Mouse (Mus musculus) hindbrain, embryonic 13.5 days (tissue): ENCODE data around the gene B130006D01Rik. TPM values are rescaled to one million over a fixed set of nuclear protein-coding genes. Genes with fewer than 3 reads are reported as not detected.

ENCODE experiments used
- ATAC-seq: fragments of 200-750 bp; cut with Nextera tagmentation; 2 replicates; pipeline ENCODE4 v1.8.0; 2017; ENCODE audit warnings: moderate TSS enrichment; ENCODE audit not compliant: low FRiP score
- H3K27ac ChIP-seq: fragments of 300-500 bp; sonication (generic); 2 replicates; pipeline ENCODE4 v1.5.1; 2015; ENCODE audit warnings: inconsistent platforms, mild to moderate bottlenecking, moderate library complexity
- H3K27me3 ChIP-seq: fragments of 300-500 bp; sonication (generic); 2 replicates; pipeline ENCODE4 v1.6.1; 2015; ENCODE audit warnings: mild to moderate bottlenecking, inconsistent platforms
- H3K36me3 ChIP-seq: fragments of 300-500 bp; sonication (generic); 2 replicates; pipeline ENCODE4 v1.6.1; 2015; ENCODE audit warnings: mild to moderate bottlenecking, inconsistent platforms
- H3K4me1 ChIP-seq: fragments of 300-500 bp; sonication (generic); replicated peaks from 2 replicates; pipeline ENCODE4 v1.6.1; 2015; ENCODE audit warnings: inconsistent platforms
- H3K4me2 ChIP-seq: fragments of 300-500 bp; sonication (generic); 2 replicates; pipeline ENCODE4 v1.6.1; 2015; ENCODE audit warnings: inconsistent platforms, mild to moderate bottlenecking, moderate library complexity
- H3K4me3 ChIP-seq: fragments of 300-500 bp; sonication (generic); 2 replicates; pipeline ENCODE4 v1.5.1; 2015; ENCODE audit warnings: mild to moderate bottlenecking, inconsistent platforms
- H3K9ac ChIP-seq: fragments of 300-500 bp; sonication (generic); 2 replicates; pipeline ENCODE4 v1.6.1; 2015; ENCODE audit warnings: mild to moderate bottlenecking, inconsistent platforms
- H3K9me3 ChIP-seq: fragments of 300-500 bp; sonication (generic); 2 replicates; pipeline ENCODE4 v1.6.1; 2016; ENCODE audit warnings: inconsistent platforms
- WGBS: fragments of 180-500 bp; shearing (Covaris S2); methylation state at CpG from one replicate; pipeline ENCODE4 v1.1.7; 2015; 5-methylcytosine and 5-hydroxymethylcytosine counted together
- polyA plus RNA-seq: library from polyadenylated mRNA; unstranded; fragments of >200 nt; fragmentation: Nextera tagmentation; extraction: Ambion mirVana; gene quantifications from 2 replicates; pipeline ENCODE4 v1.2.1, GENCODE M21; 2015

Gene B130006D01Rik
- polyA plus RNA-seq, 1 experiment from 2014 or later = 1.6 TPM

DNA sequence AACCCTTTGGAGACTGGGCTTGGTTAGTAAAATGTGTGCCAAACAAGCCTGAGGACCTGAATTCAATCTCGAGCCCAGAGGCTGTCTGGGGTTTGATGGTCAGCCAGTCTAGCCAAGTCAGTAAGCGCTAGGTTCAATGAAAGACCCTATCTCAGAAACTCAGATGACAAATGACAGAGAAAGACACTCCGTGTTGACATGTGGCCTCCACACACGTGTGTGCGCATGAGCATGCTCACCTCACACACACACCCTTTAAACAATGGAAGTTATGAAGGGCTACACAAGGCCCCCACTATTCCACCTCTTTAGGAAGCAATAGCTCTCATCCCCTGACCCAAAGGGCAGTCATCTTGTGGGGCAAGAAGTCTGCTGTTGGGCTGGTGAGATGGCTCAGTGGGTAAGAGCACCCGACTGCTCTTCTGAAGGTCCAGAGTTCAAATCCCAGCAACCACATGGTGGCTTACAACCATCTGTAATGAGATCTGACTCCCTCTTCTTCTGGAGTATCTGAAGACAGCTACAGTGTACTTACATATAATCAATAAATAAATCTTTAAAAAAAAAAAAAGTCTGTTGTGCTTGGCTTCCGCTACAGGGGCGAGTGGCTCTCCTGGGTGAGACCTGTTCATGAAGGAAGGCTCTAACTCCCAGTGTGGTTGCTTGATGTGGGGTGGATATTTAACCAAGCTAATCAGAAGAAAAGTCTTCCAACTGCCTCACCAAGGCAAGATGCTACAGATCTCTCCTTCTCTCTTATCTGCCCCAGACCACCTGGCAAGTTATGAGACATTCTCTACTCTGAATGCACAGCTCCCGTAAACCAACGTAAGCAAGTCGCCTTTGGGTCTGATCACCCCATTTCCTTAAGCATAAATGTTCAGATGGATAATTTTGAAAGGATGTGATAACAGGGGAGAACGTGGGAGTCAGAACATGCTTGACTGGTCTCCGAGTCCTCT is 22.3 kb upstream of the B130006D01Rik start:
- Histone ChIP-seq H3K27me3 (no peaks in the 10 kb centered on the region), H3K9me3 (no peaks in the 10 kb centered on the region), H3K27ac (no peak overlapping the region), H3K36me3 (no peaks in the 10 kb centered on the region), H3K4me3 (no peak overlapping the region), H3K9ac (no peak overlapping the region), H3K4me2 (no peak overlapping the region), H3K4me1 (no peaks in the 10 kb centered on the region)
- WGBS = 95% methylated on average over 13 of the region's 13 CpGs
- no peak for ATAC-seq

GRCm38 (mm10) chr11:95704032-95704969 is 19.1 kb upstream of the B130006D01Rik start:
- Histone ChIP-seq H3K27me3 (no peaks in the 10 kb centered on the region), H3K9ac (no peak overlapping the region), H3K36me3 (no peaks in the 10 kb centered on the region), H3K4me2 (no peak overlapping the region), H3K9me3 (no peaks in the 10 kb centered on the region), H3K4me1 (no peaks in the 10 kb centered on the region), H3K4me3 (no peak overlapping the region), H3K27ac (no peak overlapping the region)
- WGBS = 92% methylated on average over 12 of the region's 12 CpGs
- no peak for ATAC-seq

DNA sequence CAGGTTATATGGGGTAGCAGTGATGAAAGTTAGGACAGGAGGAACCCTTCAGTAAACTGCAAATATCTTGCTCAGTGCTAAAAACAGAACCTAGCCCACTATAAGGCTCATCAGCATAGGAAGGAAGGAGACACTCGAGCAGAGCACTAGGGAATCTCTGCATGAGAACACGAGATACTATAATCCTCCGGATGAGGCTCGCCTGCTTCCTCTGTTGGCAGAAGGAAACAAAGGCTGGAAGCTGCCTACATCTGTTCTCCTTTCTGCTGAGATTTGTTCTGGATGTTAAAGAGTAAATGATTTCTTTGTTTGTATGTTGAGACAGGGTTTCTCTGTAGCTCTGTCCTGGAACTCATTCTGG is 18.4 kb upstream of the B130006D01Rik start:
- Histone ChIP-seq H3K9me3 (no peaks in the 10 kb centered on the region), H3K4me2 (no peak overlapping the region), H3K27ac (no peak overlapping the region), H3K4me3 (no peak overlapping the region), H3K36me3 (no peaks in the 10 kb centered on the region), H3K9ac (no peak overlapping the region), H3K27me3 (no peaks in the 10 kb centered on the region), H3K4me1 (no peaks in the 10 kb centered on the region)
- ATAC-seq = no peak
- WGBS = 63% methylated on average over 4 of the region's 4 CpGs

- H3K4me2 ChIP-seq = no peak overlapping the region
- no peak overlapping the region for H3K9ac ChIP-seq
- WGBS = 95% methylated on average over 6 of the region's 6 CpGs
- no peaks in the 10 kb centered on the region for H3K36me3 ChIP-seq
- no peak overlapping the region for H3K4me3 ChIP-seq
- no peak overlapping the region for H3K27ac ChIP-seq
- H3K9me3 ChIP-seq = no peaks in the 10 kb centered on the region
- no peak for ATAC-seq
- H3K4me1 ChIP-seq = peaks cover 8% of the 10 kb centered on the region
- no peaks in the 10 kb centered on the region for H3K27me3 ChIP-seq
Measured at GRCm38 (mm10) chr11:95709534-95710040, 13.8 kb upstream of the B130006D01Rik start.

DNA sequence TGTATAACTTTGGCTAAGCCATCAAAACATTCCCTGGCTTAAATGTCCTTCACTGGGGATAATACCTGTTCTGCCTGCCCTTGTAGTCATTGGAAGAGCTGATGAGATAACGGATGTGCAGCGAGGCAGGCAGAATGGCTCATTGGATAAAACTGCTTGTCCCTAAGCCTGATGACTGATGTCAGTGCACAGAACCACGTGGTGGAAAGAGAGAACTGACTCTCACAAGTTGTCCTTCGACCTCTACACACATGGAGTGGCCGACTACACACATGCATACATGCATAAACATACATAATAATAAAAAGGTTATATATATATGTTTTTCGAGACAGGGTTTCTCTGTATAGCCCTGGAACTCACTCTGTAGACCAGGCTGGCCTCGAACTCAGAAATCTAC is 12.9 kb upstream of the B130006D01Rik start:
- Histone ChIP-seq H3K4me2 (no peak overlapping the region), H3K27me3 (no peaks in the 10 kb centered on the region), H3K4me1 (peaks cover 17% of the 10 kb centered on the region), H3K36me3 (no peaks in the 10 kb centered on the region), H3K9ac (no peak overlapping the region), H3K27ac (no peak overlapping the region), H3K4me3 (no peak overlapping the region), H3K9me3 (no peaks in the 10 kb centered on the region)
- WGBS = 82% methylated on average over 7 of the region's 7 CpGs
- no peak for ATAC-seq

GRCm38 (mm10) chr11:95712085-95712562 is 11.3 kb upstream of the B130006D01Rik start:
- no peaks in the 10 kb centered on the region for H3K36me3 ChIP-seq
- H3K27ac ChIP-seq = peak overlapping the region; percentile 99
- H3K4me1 ChIP-seq = peaks cover 26% of the 10 kb centered on the region
- H3K27me3 ChIP-seq = no peaks in the 10 kb centered on the region
- WGBS = 21% methylated on average over 12 of the region's 12 CpGs
- H3K4me2 ChIP-seq = peak overlapping the region; percentile 77
- H3K9ac ChIP-seq = peak overlapping the region; percentile 98
- H3K9me3 ChIP-seq = no peaks in the 10 kb centered on the region
- ATAC-seq = peak; percentile 19
- H3K4me3 ChIP-seq = peak overlapping the region; percentile 95

- peaks cover 26% of the 10 kb centered on the region for H3K4me1 ChIP-seq
- H3K27me3 ChIP-seq = no peaks in the 10 kb centered on the region
- 1% methylated on average over 23 of the region's 103 CpGs for WGBS
- peak within 1 kb of the TSS; percentile 98 for H3K9ac ChIP-seq
- no peaks in the 10 kb centered on the region for H3K36me3 ChIP-seq
- peak within 1 kb of the TSS; percentile 99 for H3K27ac ChIP-seq
- peak within 1 kb of the TSS; percentile 77 for H3K4me2 ChIP-seq
- no peaks in the 10 kb centered on the region for H3K9me3 ChIP-seq
- ATAC-seq = peak; percentile 91
- H3K4me3 ChIP-seq = peak within 1 kb of the TSS; percentile 95
Measured at GRCm38 (mm10) chr11:95712563-95713224, 10.7 kb upstream of the B130006D01Rik start, which contains the start of gene Zfp652. Zfp652 (plus strand) TSS chr11:95712673.

DNA sequence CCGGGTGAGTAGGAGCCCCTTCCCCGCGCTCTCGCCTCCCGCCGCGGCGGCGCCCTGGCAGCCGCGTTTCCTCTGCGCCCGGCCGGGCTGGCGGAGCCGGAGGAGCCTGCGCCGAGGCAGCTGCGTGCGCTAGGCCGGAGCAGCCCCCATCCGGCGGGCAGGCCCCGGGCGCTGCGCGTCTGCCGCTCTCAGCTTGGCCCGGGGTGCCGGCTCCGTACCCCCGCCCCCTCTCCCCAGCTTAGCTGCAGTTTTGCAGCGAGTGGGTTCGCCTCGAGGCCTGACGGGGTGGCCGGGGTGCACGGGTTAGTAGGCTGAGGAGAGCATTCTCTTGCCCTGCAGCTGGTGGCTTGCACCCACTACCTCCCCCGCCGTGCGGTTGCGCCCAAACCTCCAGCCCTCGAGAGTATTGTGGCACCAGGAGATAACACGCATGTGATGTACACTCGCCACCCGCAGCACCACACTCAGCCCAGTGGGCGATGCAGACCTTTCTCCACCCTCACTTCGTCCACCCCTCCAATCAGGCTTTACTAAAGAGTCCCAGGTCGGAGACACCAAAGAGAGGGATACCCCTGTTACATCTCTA is 10.1 kb upstream of the B130006D01Rik start:
- H3K9me3 ChIP-seq = no peaks in the 10 kb centered on the region
- peak overlapping the region; percentile 99 for H3K27ac ChIP-seq
- ATAC-seq = peak; percentile 74
- peak overlapping the region; percentile 98 for H3K9ac ChIP-seq
- H3K4me2 ChIP-seq = peak overlapping the region; percentile 77
- WGBS = 0% methylated on average over 43 of the region's 49 CpGs
- H3K4me1 ChIP-seq = peaks cover 26% of the 10 kb centered on the region
- H3K4me3 ChIP-seq = peak overlapping the region; percentile 95
- H3K27me3 ChIP-seq = no peaks in the 10 kb centered on the region
- no peaks in the 10 kb centered on the region for H3K36me3 ChIP-seq

GRCm38 (mm10) chr11:95713811-95714241 is 9.6 kb upstream of the B130006D01Rik start:
- 0% methylated on average over 13 of the region's 13 CpGs for WGBS
- H3K27me3 ChIP-seq = no peaks in the 10 kb centered on the region
- H3K9ac ChIP-seq = peak overlapping the region; percentile 98
- no peaks in the 10 kb centered on the region for H3K36me3 ChIP-seq
- peaks cover 26% of the 10 kb centered on the region for H3K4me1 ChIP-seq
- no peak for ATAC-seq
- H3K27ac ChIP-seq = peak overlapping the region; percentile 99
- peak overlapping the region; percentile 95 for H3K4me3 ChIP-seq
- H3K4me2 ChIP-seq = peak overlapping the region; percentile 77
- H3K9me3 ChIP-seq = no peaks in the 10 kb centered on the region

DNA sequence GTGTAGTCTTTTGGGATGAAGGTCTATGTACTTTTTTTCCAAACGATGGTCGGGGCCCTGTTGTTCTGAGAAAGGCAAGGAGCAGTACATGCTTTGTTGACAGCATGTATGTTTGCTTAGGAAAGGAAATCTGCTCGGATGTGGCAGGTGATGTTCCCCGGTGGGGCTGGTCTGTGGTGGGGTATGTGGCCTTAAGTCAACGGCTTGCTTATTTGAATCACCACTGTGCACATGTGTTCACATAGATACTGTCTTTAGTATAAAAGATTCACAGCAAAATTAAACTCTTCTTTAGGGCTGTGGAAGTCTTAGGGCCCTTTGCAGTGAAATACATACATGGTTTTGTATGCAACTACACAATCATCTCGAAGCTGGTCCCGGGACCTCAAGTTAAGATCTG is 9.0 kb upstream of the B130006D01Rik start:
- H3K4me3 ChIP-seq = peak overlapping the region; percentile 95
- WGBS = 38% methylated on average over 7 of the region's 7 CpGs
- no peak for ATAC-seq

DNA sequence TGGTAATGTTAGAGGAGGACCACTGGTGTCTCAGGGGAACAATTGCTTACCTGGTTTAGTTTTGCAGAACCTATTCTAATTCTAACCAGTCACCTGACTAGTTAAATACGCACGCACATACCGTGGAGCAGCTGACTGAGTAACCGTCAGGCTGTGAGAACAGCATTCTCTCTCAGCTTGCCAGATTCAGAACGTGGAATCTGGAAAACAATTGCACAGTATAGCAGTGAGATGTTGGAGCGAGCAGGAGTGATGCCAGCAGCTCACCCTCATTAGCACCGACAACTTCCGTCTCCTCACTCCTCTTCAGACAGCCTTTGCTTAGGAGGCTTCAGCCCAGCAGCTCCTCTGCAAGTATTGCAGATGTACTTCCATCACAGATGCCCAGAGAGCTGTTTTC is 7.3 kb upstream of the B130006D01Rik start:
- 70% methylated on average over 8 of the region's 8 CpGs for WGBS
- H3K27me3 ChIP-seq = no peaks in the 10 kb centered on the region
- H3K4me3 ChIP-seq = no peak overlapping the region
- H3K27ac ChIP-seq = no peak overlapping the region
- peaks cover 26% of the 10 kb centered on the region for H3K4me1 ChIP-seq
- H3K9ac ChIP-seq = 0 out of 2 replicates have a peak overlapping the region, but pooled peaks have one; percentile 35
- no peak for ATAC-seq
- H3K4me2 ChIP-seq = peak overlapping the region; percentile 77; the same call in 1 of the 2 replicates
- no peaks in the 10 kb centered on the region for H3K9me3 ChIP-seq
- no peaks in the 10 kb centered on the region for H3K36me3 ChIP-seq

More for the DNA sequence above, 9.0 kb upstream of the B130006D01Rik start:
- no peaks in the 10 kb centered on the region for H3K27me3 ChIP-seq
- peak overlapping the region; percentile 77 for H3K4me2 ChIP-seq
- no peaks in the 10 kb centered on the region for H3K9me3 ChIP-seq
- H3K9ac ChIP-seq = peak overlapping the region; percentile 98
- H3K36me3 ChIP-seq = no peaks in the 10 kb centered on the region
- peaks cover 26% of the 10 kb centered on the region for H3K4me1 ChIP-seq
- peak overlapping the region; percentile 99 for H3K27ac ChIP-seq
